Mouse (Mus musculus): ENCODE measurements around the gene Calr. TPM values are rescaled to one million over a fixed set of nuclear protein-coding genes. Genes with fewer than 3 reads are reported as not detected.

The Calr gene
- total and polyA plus RNA-seq, 2 experiments = 308 to 411 TPM

- Histone ChIP-seq H3K27ac (replicated peaks; ENCODE audit: insufficient read depth, low read depth, low read length) (no peak overlapping the region), H3K4me1 (ENCODE audit: control insufficient read depth, insufficient read depth, low read length) (peaks cover 8% of the 10 kb centered on the region; the same call in 1 of the 2 replicates), H3K79me2 (ENCODE audit: control insufficient read depth, insufficient read depth, low read length) (no peaks in the 10 kb centered on the region), H3K4me3 (ENCODE audit: insufficient read depth, low read depth, low read length) (peak overlapping the region; percentile 52), H3K36me3 (ENCODE audit: control insufficient read depth, insufficient read depth, low read length) (peaks cover 2% of the 10 kb centered on the region; the same call in 1 of the 2 replicates), H3K9ac (ENCODE audit: low read depth, low read length) (peak overlapping the region; percentile 54), H3K27me3 (ENCODE audit: control insufficient read depth, insufficient read depth, low read length) (no peaks in the 10 kb centered on the region)
- WGBS = 5% methylated on average over 52 of the region's 54 CpGs
- TF ChIP-seq POLR2A (IDR thresholded peaks at IDR 0.05; ENCODE audit: extremely low read depth, insufficient read depth, low read length) (no peak), CTCF (IDR thresholded peaks at IDR 0.05; ENCODE audit: low read depth, low read length) (no peak)
- DNase-seq (ENCODE audit: extremely low read depth, low read depth, low spot score) = no peak
Measured at GRCm38 (mm10) chr8:84872309-84872965, 25.7 kb upstream of the Calr start.

GRCm38 (mm10) chr8:84871376-84872308, 24.9 kb upstream of the Calr start, which contains the start of gene Syce2:
Gene Syce2 (plus strand): TSS chr8:84872111.
- H3K36me3 ChIP-seq (ENCODE audit: control insufficient read depth, insufficient read depth, low read length) = peaks cover 2% of the 10 kb centered on the region; the same call in 1 of the 2 replicates
- peak; percentile 48 for DNase-seq (ENCODE audit: extremely low read depth, low read depth, low spot score)
- WGBS = 11% methylated on average over 30 of the region's 46 CpGs
- no peak within 1 kb of the TSS; the same call in 1 of the 2 replicates for H3K27ac ChIP-seq (replicated peaks; ENCODE audit: insufficient read depth, low read depth, low read length)
- H3K79me2 ChIP-seq (ENCODE audit: control insufficient read depth, insufficient read depth, low read length) = no peaks in the 10 kb centered on the region
- H3K27me3 ChIP-seq (ENCODE audit: control insufficient read depth, insufficient read depth, low read length) = no peaks in the 10 kb centered on the region
- TF ChIP-seq POLR2A (IDR thresholded peaks at IDR 0.05; ENCODE audit: extremely low read depth, insufficient read depth, low read length) (no peak), CTCF (IDR thresholded peaks at IDR 0.05; ENCODE audit: low read depth, low read length) (no peak)
- H3K4me3 ChIP-seq (ENCODE audit: insufficient read depth, low read depth, low read length) = peak within 1 kb of the TSS; percentile 52
- peak within 1 kb of the TSS; percentile 54 for H3K9ac ChIP-seq (ENCODE audit: low read depth, low read length)
- H3K4me1 ChIP-seq (ENCODE audit: control insufficient read depth, insufficient read depth, low read length) = peaks cover 8% of the 10 kb centered on the region; the same call in 1 of the 2 replicates

- Histone ChIP-seq H3K4me1 (ENCODE audit: control insufficient read depth, insufficient read depth, low read length) (peaks cover 4% of the 10 kb centered on the region; the same call in 1 of the 2 replicates), H3K79me2 (ENCODE audit: control insufficient read depth, insufficient read depth, low read length) (peaks cover 9% of the 10 kb centered on the region; the same call in 1 of the 2 replicates), H3K27me3 (ENCODE audit: control insufficient read depth, insufficient read depth, low read length) (no peaks in the 10 kb centered on the region), H3K36me3 (ENCODE audit: control insufficient read depth, insufficient read depth, low read length) (peaks cover 5% of the 10 kb centered on the region; the same call in 1 of the 2 replicates), H3K4me3 (ENCODE audit: insufficient read depth, low read depth, low read length) (peak within 1 kb of the TSS; percentile 83), H3K27ac (replicated peaks; ENCODE audit: insufficient read depth, low read depth, low read length) (peak within 1 kb of the TSS; percentile 58; the same call in 1 of the 2 replicates), H3K9ac (ENCODE audit: low read depth, low read length) (peak within 1 kb of the TSS; percentile 93)
- 1% methylated on average over 39 of the region's 39 CpGs for WGBS
- TF ChIP-seq CTCF (IDR thresholded peaks at IDR 0.05; ENCODE audit: low read depth, low read length) = no peak
- peak; percentile 85 for TF ChIP-seq POLR2A (IDR thresholded peaks at IDR 0.05; ENCODE audit: extremely low read depth, insufficient read depth, low read length)
- peak; percentile 90 for DNase-seq (ENCODE audit: extremely low read depth, low read depth, low spot score)
Measured at GRCm38 (mm10) chr8:84856864-84857441, 10.2 kb upstream of the Calr start, which contains the start of gene Farsa. Gene Farsa (plus strand): TSS chr8:84856989.

GRCm38 (mm10) chr8:84856434-84856833, 9.7 kb upstream of the Calr start:
- 96% methylated on average over 3 of the region's 3 CpGs for WGBS
- H3K36me3 ChIP-seq (ENCODE audit: control insufficient read depth, insufficient read depth, low read length) = peaks cover 3% of the 10 kb centered on the region; the same call in 1 of the 2 replicates
- no peaks in the 10 kb centered on the region for H3K27me3 ChIP-seq (ENCODE audit: control insufficient read depth, insufficient read depth, low read length)
- no peak overlapping the region for H3K9ac ChIP-seq (ENCODE audit: low read depth, low read length)
- DNase-seq (ENCODE audit: extremely low read depth, low read depth, low spot score) = no peak
- no peak overlapping the region for H3K27ac ChIP-seq (replicated peaks; ENCODE audit: insufficient read depth, low read depth, low read length)
- peaks cover 4% of the 10 kb centered on the region; the same call in 1 of the 2 replicates for H3K4me1 ChIP-seq (ENCODE audit: control insufficient read depth, insufficient read depth, low read length)
- H3K79me2 ChIP-seq (ENCODE audit: control insufficient read depth, insufficient read depth, low read length) = peaks cover 9% of the 10 kb centered on the region; the same call in 1 of the 2 replicates
- no peak for TF ChIP-seq CTCF (IDR thresholded peaks at IDR 0.05; ENCODE audit: low read depth, low read length)
- H3K4me3 ChIP-seq (ENCODE audit: insufficient read depth, low read depth, low read length) = no peak overlapping the region

- H3K9ac ChIP-seq (ENCODE audit: low read depth, low read length) = peak overlapping the region; percentile 38
- peak; percentile 72 for DNase-seq (ENCODE audit: extremely low read depth, low read depth, low spot score)
- no peaks in the 10 kb centered on the region for H3K27me3 ChIP-seq (ENCODE audit: control insufficient read depth, insufficient read depth, low read length)
- TF ChIP-seq POLR2A (IDR thresholded peaks at IDR 0.05; ENCODE audit: extremely low read depth, insufficient read depth, low read length) (no peak), CTCF (IDR thresholded peaks at IDR 0.05; ENCODE audit: low read depth, low read length) (no peak)
- peaks cover 20% of the 10 kb centered on the region for H3K4me1 ChIP-seq (ENCODE audit: control insufficient read depth, insufficient read depth, low read length)
- H3K27ac ChIP-seq (replicated peaks; ENCODE audit: insufficient read depth, low read depth, low read length) = peak overlapping the region; percentile 75
- 34% methylated on average over 6 of the region's 6 CpGs for WGBS
- 0 out of 2 replicates have a peak overlapping the region, but pooled peaks have one; percentile 68 for H3K4me3 ChIP-seq (ENCODE audit: insufficient read depth, low read depth, low read length)
- peaks cover 10% of the 10 kb centered on the region; the same call in 1 of the 2 replicates for H3K79me2 ChIP-seq (ENCODE audit: control insufficient read depth, insufficient read depth, low read length)
- peaks cover 25% of the 10 kb centered on the region for H3K36me3 ChIP-seq (ENCODE audit: control insufficient read depth, insufficient read depth, low read length)
Measured at GRCm38 (mm10) chr8:84847684-84848435, 1.1 kb upstream of the Calr start.
